Mouse (Mus musculus): ENCODE results near the gene Mrps5. TPM values are rescaled to one million over a fixed set of nuclear protein-coding genes. Genes with fewer than 3 reads are reported as not detected.
A peak's percentile ranks its signal among the peaks of the same experiment; 100 is the strongest.

The Mrps5 gene
- 72.0 and 90.4 TPM in 2 replicates for polyA plus RNA-seq (2012; rRNA removed)

- no peak for TF ChIP-seq CTCF (conservative IDR thresholded peaks at IDR 0.05; ENCODE audit: insufficient read depth, insufficient read length, low read depth, low read length)
- TF ChIP-seq POLR2A (IDR thresholded peaks at IDR 0.05; ENCODE audit: low read depth, low read length), result peak; percentile 29
- Histone ChIP-seq H3K36me3 (ENCODE audit: control insufficient read depth, insufficient read depth, low read length) (no peaks in the 10 kb centered on the region), H3K4me3 (ENCODE audit: insufficient read depth, low read depth, low read length) (peak within 1 kb of the TSS; percentile 82), H3K27ac (ENCODE audit: insufficient read depth, low read depth, low read length) (peak within 1 kb of the TSS; percentile 96), H3K27me3 (replicated peaks; ENCODE audit: control insufficient read depth, insufficient read depth, low read length) (no peaks in the 10 kb centered on the region), H3K4me1 (ENCODE audit: control insufficient read depth, insufficient read depth, low read length) (peaks cover 17% of the 10 kb centered on the region; the same call in 1 of the 2 replicates)
- WGBS, result 4% methylated on average over 39 of the region's 39 CpGs
- peak; percentile 91 for DNase-seq
Measured at GRCm38 (mm10) chr2:127586694-127587513, at the start of gene Mrps5, which contains the start of gene Zfp661. TSS of gene Mrps5 (plus strand) at chr2:127587222. TSS of gene Zfp661 (minus strand) at chr2:127587094.

- WGBS, result 68% methylated on average over 3 of the region's 3 CpGs
- H3K36me3 ChIP-seq (ENCODE audit: control insufficient read depth, insufficient read depth, low read length), result no peaks in the 10 kb centered on the region
- H3K27ac ChIP-seq (ENCODE audit: insufficient read depth, low read depth, low read length), result no peak overlapping the region
- no peak overlapping the region for H3K4me3 ChIP-seq (ENCODE audit: insufficient read depth, low read depth, low read length)
- no peak for DNase-seq
- no peaks in the 10 kb centered on the region for H3K27me3 ChIP-seq (replicated peaks; ENCODE audit: control insufficient read depth, insufficient read depth, low read length)
- no peaks in the 10 kb centered on the region for H3K4me1 ChIP-seq (ENCODE audit: control insufficient read depth, insufficient read depth, low read length)
- no peak for TF ChIP-seq POLR2A (IDR thresholded peaks at IDR 0.05; ENCODE audit: low read depth, low read length)
- TF ChIP-seq CTCF (conservative IDR thresholded peaks at IDR 0.05; ENCODE audit: insufficient read depth, insufficient read length, low read depth, low read length), result no peak
Measured at GRCm38 (mm10) chr2:127537548-127537947, 49.5 kb upstream of the Mrps5 start.

GRCm38 (mm10) chr2:127539494-127539893, 47.5 kb upstream of the Mrps5 start:
- no peak overlapping the region for H3K27ac ChIP-seq (ENCODE audit: insufficient read depth, low read depth, low read length)
- DNase-seq, result peak; percentile 30
- 35% methylated on average over 4 of the region's 4 CpGs for WGBS
- TF ChIP-seq POLR2A (IDR thresholded peaks at IDR 0.05; ENCODE audit: low read depth, low read length), result no peak
- TF ChIP-seq CTCF (conservative IDR thresholded peaks at IDR 0.05; ENCODE audit: insufficient read depth, insufficient read length, low read depth, low read length), result peak; percentile 58; the same call in 1 of the 2 replicates
- no peak overlapping the region for H3K4me3 ChIP-seq (ENCODE audit: insufficient read depth, low read depth, low read length)
- H3K27me3 ChIP-seq (replicated peaks; ENCODE audit: control insufficient read depth, insufficient read depth, low read length), result no peaks in the 10 kb centered on the region
- H3K36me3 ChIP-seq (ENCODE audit: control insufficient read depth, insufficient read depth, low read length), result no peaks in the 10 kb centered on the region
- H3K4me1 ChIP-seq (ENCODE audit: control insufficient read depth, insufficient read depth, low read length), result no peaks in the 10 kb centered on the region

- peak within 1 kb of the TSS; percentile 24; the same call in 1 of the 2 replicates for H3K27ac ChIP-seq (ENCODE audit: insufficient read depth, low read depth, low read length)
- no peaks in the 10 kb centered on the region for H3K4me1 ChIP-seq (ENCODE audit: control insufficient read depth, insufficient read depth, low read length)
- 5% methylated on average over 29 of the region's 29 CpGs for WGBS
- H3K36me3 ChIP-seq (ENCODE audit: control insufficient read depth, insufficient read depth, low read length), result no peaks in the 10 kb centered on the region
- H3K27me3 ChIP-seq (replicated peaks; ENCODE audit: control insufficient read depth, insufficient read depth, low read length), result no peaks in the 10 kb centered on the region
- TF ChIP-seq POLR2A (IDR thresholded peaks at IDR 0.05; ENCODE audit: low read depth, low read length) (no peak), CTCF (conservative IDR thresholded peaks at IDR 0.05; ENCODE audit: insufficient read depth, insufficient read length, low read depth, low read length) (no peak)
- peak within 1 kb of the TSS; percentile 48; the same call in 1 of the 2 replicates for H3K4me3 ChIP-seq (ENCODE audit: insufficient read depth, low read depth, low read length)
- DNase-seq, result peak; percentile 61
Measured at GRCm38 (mm10) chr2:127541185-127541584, 45.8 kb upstream of the Mrps5 start, which contains the start of gene Prom2. TSS of gene Prom2 (minus strand) at chr2:127541467.

- no peak for TF ChIP-seq CTCF (conservative IDR thresholded peaks at IDR 0.05; ENCODE audit: insufficient read depth, insufficient read length, low read depth, low read length)
- no peak for TF ChIP-seq POLR2A (IDR thresholded peaks at IDR 0.05; ENCODE audit: low read depth, low read length)
- 91% methylated on average over 2 of the region's 2 CpGs for WGBS
- Histone ChIP-seq H3K36me3 (ENCODE audit: control insufficient read depth, insufficient read depth, low read length) (no peaks in the 10 kb centered on the region), H3K27ac (ENCODE audit: insufficient read depth, low read depth, low read length) (peak overlapping the region; percentile 24; the same call in 1 of the 2 replicates), H3K4me1 (ENCODE audit: control insufficient read depth, insufficient read depth, low read length) (no peaks in the 10 kb centered on the region), H3K4me3 (ENCODE audit: insufficient read depth, low read depth, low read length) (no peak overlapping the region), H3K27me3 (replicated peaks; ENCODE audit: control insufficient read depth, insufficient read depth, low read length) (no peaks in the 10 kb centered on the region)
- DNase-seq, result no peak
Measured at GRCm38 (mm10) chr2:127541697-127542096, 45.3 kb upstream of the Mrps5 start.

- H3K4me1 ChIP-seq (ENCODE audit: control insufficient read depth, insufficient read depth, low read length), result no peaks in the 10 kb centered on the region
- H3K27me3 ChIP-seq (replicated peaks; ENCODE audit: control insufficient read depth, insufficient read depth, low read length), result no peaks in the 10 kb centered on the region
- TF ChIP-seq CTCF (conservative IDR thresholded peaks at IDR 0.05; ENCODE audit: insufficient read depth, insufficient read length, low read depth, low read length) (no peak), POLR2A (IDR thresholded peaks at IDR 0.05; ENCODE audit: low read depth, low read length) (no peak)
- H3K4me3 ChIP-seq (ENCODE audit: insufficient read depth, low read depth, low read length), result no peak overlapping the region
- H3K27ac ChIP-seq (ENCODE audit: insufficient read depth, low read depth, low read length), result no peak overlapping the region
- 80% methylated on average over 5 of the region's 5 CpGs for WGBS
- H3K36me3 ChIP-seq (ENCODE audit: control insufficient read depth, insufficient read depth, low read length), result no peaks in the 10 kb centered on the region
- no peak for DNase-seq
Measured at GRCm38 (mm10) chr2:127548342-127549074, 38.5 kb upstream of the Mrps5 start.

- DNase-seq, result no peak
- Histone ChIP-seq H3K36me3 (ENCODE audit: control insufficient read depth, insufficient read depth, low read length) (no peaks in the 10 kb centered on the region), H3K27ac (ENCODE audit: insufficient read depth, low read depth, low read length) (no peak overlapping the region), H3K27me3 (replicated peaks; ENCODE audit: control insufficient read depth, insufficient read depth, low read length) (no peaks in the 10 kb centered on the region), H3K4me1 (ENCODE audit: control insufficient read depth, insufficient read depth, low read length) (no peaks in the 10 kb centered on the region), H3K4me3 (ENCODE audit: insufficient read depth, low read depth, low read length) (no peak overlapping the region)
- TF ChIP-seq CTCF (conservative IDR thresholded peaks at IDR 0.05; ENCODE audit: insufficient read depth, insufficient read length, low read depth, low read length) (no peak), POLR2A (IDR thresholded peaks at IDR 0.05; ENCODE audit: low read depth, low read length) (no peak)
Measured at GRCm38 (mm10) chr2:127549711-127550110, 37.3 kb upstream of the Mrps5 start.

Measured in kidney, adult 2 months (tissue).